Mouse (Mus musculus) kidney, adult 2 months (tissue): Measurements from ENCODE around the gene Rcn3.

Source experiments
- CTCF ChIP-seq: fragments of 200-500 bp; conservative IDR thresholded peaks from 2 replicates; pipeline ENCODE4 v1.5.1; 2011; ENCODE audit warnings: low read depth, mild to moderate bottlenecking, control low read depth, low read length, moderate library complexity, mixed read lengths; ENCODE audit not compliant: insufficient read depth, insufficient read length
- POLR2A ChIP-seq: fragments of 200-500 bp; IDR thresholded peaks from one replicate; pipeline ENCODE4 v1.6.1; 2011; ENCODE audit warnings: low read depth, low read length, control low read depth

DNA sequence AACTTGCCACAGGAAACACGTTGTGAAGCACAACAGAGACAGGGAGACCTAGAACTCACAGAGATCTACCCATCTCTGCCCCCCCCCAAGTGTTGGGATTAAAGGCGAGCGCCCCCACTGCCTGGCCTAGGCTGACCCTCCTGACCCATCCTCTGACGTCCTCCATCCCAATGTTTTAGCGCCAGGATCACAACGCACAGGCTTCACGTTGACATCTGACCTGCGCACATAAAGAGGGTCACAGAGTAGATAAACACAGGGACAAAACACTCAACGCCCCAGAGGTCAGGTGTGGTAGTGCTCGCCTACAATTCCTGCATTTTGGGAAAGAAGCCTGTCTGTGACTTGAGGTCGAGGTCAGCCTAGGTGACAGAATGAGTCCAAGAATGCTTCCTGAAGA is 55.3 kb downstream of the Rcn3 start:
- no peak for TF ChIP-seq POLR2A
- TF ChIP-seq CTCF = no peak
